Mouse (Mus musculus): ENCODE results near the gene Zfp423.

Gene Zfp423

DNA sequence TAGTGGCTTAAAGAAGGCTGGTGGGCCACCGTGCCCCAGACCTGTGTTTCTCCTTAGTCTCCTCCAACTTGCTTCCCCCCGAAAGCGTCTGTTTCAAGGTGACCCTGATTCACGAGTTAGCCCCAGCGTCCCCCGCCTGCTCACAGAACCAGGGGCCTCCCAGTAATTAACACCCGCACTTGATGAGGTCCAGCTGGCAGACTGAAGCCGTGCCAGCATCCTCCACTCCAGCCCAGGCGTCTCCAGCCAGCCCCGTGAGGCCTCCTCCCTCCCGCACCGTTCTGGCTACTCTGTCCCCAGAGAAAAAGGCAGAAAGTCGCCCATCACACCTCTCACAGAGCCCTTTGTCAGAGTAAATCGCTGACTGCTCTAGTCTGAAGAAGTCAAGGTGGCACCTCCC is 213.3 kb downstream of the Zfp423 start:
- no peak for DNase-seq (ENCODE audit: low read depth, low spot score)

DNA sequence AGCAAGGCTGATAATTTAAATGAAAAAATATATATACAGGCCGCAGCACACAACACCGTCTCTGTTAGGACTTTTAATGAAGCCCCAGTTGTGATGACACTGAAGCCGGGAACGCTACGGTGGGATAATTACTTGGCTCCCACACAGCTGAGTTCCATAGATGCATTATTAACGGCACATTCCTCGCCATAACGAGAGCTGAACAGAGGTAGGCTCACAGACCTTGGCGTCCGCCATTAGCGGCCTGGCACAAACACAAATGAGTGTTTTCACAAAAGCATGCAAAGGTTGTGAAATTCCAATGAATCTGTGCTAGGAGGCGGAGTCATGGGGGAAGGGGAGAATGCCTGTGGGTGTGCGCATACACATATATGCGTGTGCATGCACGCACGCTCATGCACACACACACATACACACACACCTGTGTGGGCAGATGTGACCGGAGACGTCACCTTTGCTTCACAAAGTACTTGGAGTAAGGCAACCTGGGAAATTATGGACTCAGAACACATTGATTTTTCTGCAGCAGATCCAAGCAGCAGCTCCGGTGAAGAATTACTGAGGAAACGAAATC is 214.2 kb downstream of the Zfp423 start:
- DNase-seq (ENCODE audit: low read depth, low spot score) = no peak

GRCm38 (mm10) chr8:87744556-87744955 is 214.8 kb downstream of the Zfp423 start:
- DNase-seq (ENCODE audit: low read depth, low spot score) = peak; percentile 6

DNA sequence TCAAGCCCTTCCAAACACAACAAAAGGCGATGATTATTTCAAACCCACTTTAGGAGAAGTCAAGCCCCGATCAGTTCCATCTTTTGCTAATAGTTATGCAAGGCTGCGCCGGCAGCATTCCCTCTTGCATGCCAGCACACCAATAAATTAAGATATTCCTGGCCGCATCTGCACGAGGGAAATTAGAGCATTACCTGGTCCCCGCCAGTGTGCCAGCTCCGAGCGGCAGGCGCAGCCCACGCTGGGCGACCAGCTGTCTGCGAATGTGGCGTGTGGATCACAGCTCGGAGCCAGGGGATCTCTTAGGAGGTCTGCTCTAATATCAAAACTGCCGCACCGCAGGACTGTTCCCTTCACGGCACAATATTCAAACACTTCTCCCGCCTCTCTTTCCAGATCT is 217.4 kb downstream of the Zfp423 start:
- DNase-seq (ENCODE audit: low read depth, low spot score) = no peak

DNA sequence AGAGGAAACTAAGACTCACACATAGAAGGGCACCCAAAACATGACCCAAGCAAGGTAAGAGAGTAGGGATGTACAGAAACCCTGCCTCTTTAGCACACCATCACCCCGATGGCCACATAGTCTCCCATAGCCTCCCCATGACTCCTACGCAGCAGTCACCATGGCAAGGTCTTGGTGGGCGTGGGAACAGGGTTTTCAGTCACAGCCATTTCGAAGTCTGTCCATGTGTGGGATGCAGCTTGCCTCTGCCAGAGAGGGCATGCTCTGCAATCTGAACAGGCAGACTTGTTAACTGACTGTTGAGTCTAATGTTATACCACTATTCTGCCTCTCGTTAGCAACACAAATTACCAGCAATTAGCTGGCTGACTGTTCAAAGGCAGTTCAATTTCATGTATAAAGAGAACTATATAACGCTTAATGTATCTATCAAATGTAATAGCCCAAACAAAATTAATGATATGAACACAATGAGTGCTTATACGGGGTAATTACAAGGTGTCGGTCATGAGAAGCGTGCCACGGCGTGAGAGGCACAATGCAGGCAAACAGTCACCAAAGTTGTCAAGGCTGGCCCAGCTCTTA is 218.4 kb downstream of the Zfp423 start:
- no peak for DNase-seq (ENCODE audit: low read depth, low spot score)

DNA sequence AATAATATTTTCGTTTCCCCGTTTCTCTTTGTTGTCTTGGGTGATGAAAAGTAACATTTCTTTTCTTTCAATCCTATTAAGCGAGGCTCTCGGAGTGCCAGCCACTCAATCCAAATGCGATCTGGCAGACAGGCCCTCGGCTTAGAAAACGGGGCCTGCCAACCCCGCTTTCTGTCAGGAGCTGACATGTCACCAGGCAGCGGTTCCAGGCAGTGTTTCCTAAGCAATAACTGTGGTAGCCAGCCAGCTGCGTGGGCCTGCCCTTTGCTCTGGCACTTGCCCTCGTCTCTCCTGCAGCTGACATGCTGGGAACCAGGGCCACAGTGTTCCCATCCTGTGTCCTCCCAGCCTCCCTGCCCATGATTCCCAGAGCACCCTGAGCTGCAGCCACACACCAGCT is 221.5 kb downstream of the Zfp423 start:
- no peak for DNase-seq (ENCODE audit: low read depth, low spot score)

GRCm38 (mm10) chr8:87734902-87735301 is 224.5 kb downstream of the Zfp423 start:
- DNase-seq (ENCODE audit: low read depth, low spot score) = no peak

GRCm38 (mm10) chr8:87734496-87734895 is 224.9 kb downstream of the Zfp423 start:
- DNase-seq (ENCODE audit: low read depth, low spot score) = no peak

DNA sequence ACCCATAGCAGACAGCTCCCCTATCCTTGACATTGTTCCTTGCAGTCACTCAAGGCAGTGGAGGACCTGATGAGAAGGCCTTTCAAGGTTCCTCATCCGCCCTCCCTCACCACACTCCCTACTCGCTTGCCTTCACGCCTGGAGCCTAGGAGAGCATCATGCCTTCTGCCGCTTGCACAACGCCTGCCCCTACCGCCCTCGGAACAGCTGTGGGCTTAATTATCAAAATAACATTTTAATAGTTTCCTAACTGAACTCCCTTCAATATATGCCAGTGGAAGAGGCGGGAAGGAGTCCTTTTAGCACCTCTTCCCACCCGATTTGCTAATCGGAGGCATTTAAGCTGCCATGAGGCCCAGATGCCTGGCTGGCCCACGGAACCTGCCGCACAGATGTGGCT is 228.3 kb downstream of the Zfp423 start:
- DNase-seq (ENCODE audit: low read depth, low spot score) = no peak

GRCm38 (mm10) chr8:87723015-87723414 is 236.4 kb downstream of the Zfp423 start:
- no peak for DNase-seq (ENCODE audit: low read depth, low spot score)

DNA sequence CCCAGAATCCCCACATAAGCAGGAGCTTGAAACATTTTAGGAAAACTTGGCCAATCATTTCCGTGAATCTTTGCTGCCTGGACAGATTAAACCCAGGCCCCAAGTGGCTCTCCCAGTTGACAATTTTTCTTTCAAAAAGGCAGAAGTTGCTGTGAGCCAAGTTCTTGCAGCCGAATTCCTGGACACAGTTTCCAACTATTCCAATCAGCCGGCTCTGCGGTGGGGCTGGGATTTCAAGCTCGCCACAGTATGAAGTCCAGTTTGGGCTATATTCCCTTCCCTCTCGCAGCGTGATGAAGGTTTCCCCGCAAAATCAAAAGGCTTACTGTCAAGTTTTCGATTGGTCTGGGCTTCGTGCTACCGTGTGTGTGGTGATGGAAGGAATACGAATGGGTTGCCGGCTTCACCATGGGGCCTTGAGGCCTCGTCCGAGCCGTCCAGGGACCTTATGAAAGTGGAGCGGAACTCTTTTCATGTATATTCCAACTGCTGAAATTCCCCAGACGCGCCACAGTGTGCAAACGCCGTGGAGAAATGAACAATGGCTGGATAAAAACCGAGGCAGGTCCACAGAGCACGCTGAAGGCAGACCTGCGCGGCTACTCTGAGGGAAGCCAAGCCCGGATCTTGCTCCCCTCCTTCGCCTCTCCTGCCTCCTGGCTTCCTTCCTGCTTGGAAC is 240.1 kb downstream of the Zfp423 start:
- no peak for DNase-seq (ENCODE audit: low read depth, low spot score)

DNA sequence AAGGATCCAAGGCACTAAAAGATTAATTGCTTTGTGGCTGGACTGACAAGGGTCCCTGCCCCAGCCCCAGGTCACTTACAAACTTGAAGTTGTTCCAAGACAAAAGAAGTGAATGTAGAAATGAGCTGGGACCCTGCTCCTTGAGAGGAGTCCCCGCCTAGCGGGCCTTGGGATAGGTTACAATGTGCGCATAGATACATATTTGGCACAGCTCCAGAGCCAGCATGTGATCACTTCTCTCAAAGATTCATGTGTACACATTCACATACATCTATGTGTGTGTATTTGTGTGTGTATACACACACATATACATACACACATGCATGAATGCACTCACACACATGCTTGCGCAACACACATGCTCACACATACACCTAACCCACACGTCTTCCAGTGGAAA is 241.9 kb downstream of the Zfp423 start:
- DNase-seq (ENCODE audit: low read depth, low spot score) = no peak

- DNase-seq (ENCODE audit: low read depth, low spot score) = no peak
Observed at GRCm38 (mm10) chr8:87716726-87717248, 242.6 kb downstream of the Zfp423 start.

- DNase-seq (ENCODE audit: low read depth, low spot score) = peak; percentile 85
Observed at GRCm38 (mm10) chr8:87715731-87716682, 243.4 kb downstream of the Zfp423 start.

- DNase-seq (ENCODE audit: low read depth, low spot score) = no peak
Observed at GRCm38 (mm10) chr8:87713946-87714345, 245.4 kb downstream of the Zfp423 start.

- no peak for DNase-seq (ENCODE audit: low read depth, low spot score)
Observed at GRCm38 (mm10) chr8:87711955-87712354, 247.4 kb downstream of the Zfp423 start.

GRCm38 (mm10) chr8:87708127-87708637 is 251.2 kb downstream of the Zfp423 start:
- DNase-seq (ENCODE audit: low read depth, low spot score) = no peak

GRCm38 (mm10) chr8:87707176-87707575 is 252.2 kb downstream of the Zfp423 start:
- no peak for DNase-seq (ENCODE audit: low read depth, low spot score)

GRCm38 (mm10) chr8:87704756-87705155 is 254.6 kb downstream of the Zfp423 start:
- no peak for DNase-seq (ENCODE audit: low read depth, low spot score)

DNA sequence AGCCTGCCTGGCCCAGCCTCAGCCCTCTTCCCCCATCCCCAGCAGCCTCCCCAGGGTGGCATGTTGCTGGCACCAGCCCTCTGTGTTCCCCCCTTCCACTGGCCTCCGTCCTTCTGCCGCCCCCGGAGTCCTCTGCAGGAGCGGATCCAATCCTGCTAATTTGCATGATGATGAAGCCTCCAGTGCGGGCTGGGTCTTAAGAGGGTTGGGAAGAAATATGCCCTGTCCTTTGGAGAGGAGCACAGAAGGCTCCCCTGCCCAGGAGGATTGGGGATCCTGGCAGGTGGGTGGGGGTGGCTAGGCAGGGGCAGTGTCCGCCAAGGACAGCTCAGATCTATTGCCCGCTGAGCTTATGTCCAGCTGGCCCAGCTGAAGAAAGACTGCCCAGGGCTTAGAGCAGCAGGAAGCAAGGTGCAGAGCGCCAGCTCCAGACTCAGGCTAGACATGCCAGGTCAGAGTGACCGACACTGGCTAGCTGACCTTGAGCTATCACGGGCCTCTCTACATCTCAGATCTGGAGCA is 256.5 kb downstream of the Zfp423 start:
- no peak for DNase-seq (ENCODE audit: low read depth, low spot score)

DNA sequence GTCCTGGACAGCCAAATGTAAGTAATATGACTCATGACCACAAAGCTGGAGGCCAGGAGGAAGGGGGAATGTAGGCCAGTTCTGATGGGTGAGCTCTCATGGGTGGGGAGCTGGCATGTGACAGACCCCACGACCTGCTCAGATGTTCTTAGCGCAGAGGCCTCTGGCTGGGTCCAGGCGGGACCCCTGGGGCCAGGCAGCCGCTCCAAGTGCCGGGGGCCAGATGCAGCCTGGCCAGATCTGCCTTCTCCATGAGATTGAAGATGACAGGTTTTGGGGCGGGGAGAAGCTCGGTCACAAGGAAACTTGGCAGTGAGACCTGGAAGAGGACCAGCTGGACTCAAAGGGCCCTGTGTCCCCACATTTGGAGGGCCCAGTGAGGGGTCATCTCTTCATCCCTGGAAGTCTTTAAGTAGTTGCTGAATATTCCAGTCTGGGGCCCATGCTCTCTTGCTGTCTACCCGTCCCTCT is 257.3 kb downstream of the Zfp423 start:
- peak; percentile 86 for DNase-seq (ENCODE audit: low read depth, low spot score)

Measured in 3T3-L1 (cell line).